Mouse (Mus musculus) myocyte (in vitro differentiated cells): ENCODE measurements around the gene Ccna2.

Experiments
- MAX ChIP-seq: IDR thresholded peaks from one replicate; pipeline ENCODE4 v1.6.1; 2011; ENCODE audit warnings: low read depth, mild to moderate bottlenecking, control low read depth
- USF1 ChIP-seq: IDR thresholded peaks from one replicate; pipeline ENCODE4 v1.6.1; 2011; ENCODE audit warnings: low read depth, mild to moderate bottlenecking, control low read depth, moderate library complexity

GRCm38 (mm10) chr3:36569836-36570235 lies 2.1 kb downstream of the Ccna2 start:
- no peak for TF ChIP-seq USF1
- TF ChIP-seq MAX: no peak
